Mouse (Mus musculus) heart, embryonic 10.5 days (tissue): ENCODE results near the gene Podxl. TPM values are rescaled to one million over a fixed set of nuclear protein-coding genes. Genes with fewer than 3 reads are reported as not detected.

Source experiments
- DNase-seq: peaks from one replicate; pipeline ENCODE4 v3.0.0-alpha.2; 2017; ENCODE audit warnings: low spot score
- H3K27ac ChIP-seq: fragments of 300-500 bp; sonication (generic); 2 replicates; pipeline ENCODE4 v1.5.1; 2016; ENCODE audit warnings: mild to moderate bottlenecking
- H3K27me3 ChIP-seq: fragments of 300-500 bp; sonication (generic); 2 replicates; pipeline ENCODE4 v1.6.1; 2016; ENCODE audit warnings: mild to moderate bottlenecking; ENCODE audit not compliant: poor library complexity, insufficient read depth, severe bottlenecking
- H3K36me3 ChIP-seq: fragments of 300-500 bp; sonication (generic); 2 replicates; pipeline ENCODE4 v1.6.1; 2016; ENCODE audit warnings: mild to moderate bottlenecking, moderate library complexity
- H3K4me1 ChIP-seq: fragments of 300-500 bp; sonication (generic); 2 replicates; pipeline ENCODE4 v1.6.1; 2016; ENCODE audit warnings: mild to moderate bottlenecking
- H3K4me3 ChIP-seq: fragments of 300-500 bp; sonication (generic); 2 replicates; pipeline ENCODE4 v1.5.1; 2016; ENCODE audit warnings: mild to moderate bottlenecking, moderate library complexity
- H3K9me3 ChIP-seq: fragments of 300-500 bp; sonication (generic); 2 replicates; pipeline ENCODE4 v1.6.1; 2016; ENCODE audit warnings: mild to moderate bottlenecking, moderate library complexity
- WGBS: fragments of 180-500 bp; shearing (Covaris S2); methylation state at CpG from one replicate; pipeline ENCODE4 v1.1.7; 2016; 5-methylcytosine and 5-hydroxymethylcytosine counted together
- polyA plus RNA-seq: library from polyadenylated mRNA; unstranded; fragments of >200 nt; fragmentation: Nextera tagmentation; extraction: Ambion mirVana; gene quantifications from 2 replicates; pipeline ENCODE4 v1.2.1, GENCODE M21; 2016

Gene Podxl
- polyA plus RNA-seq, 1 experiment from 2014 or later = 62.0 TPM

DNA sequence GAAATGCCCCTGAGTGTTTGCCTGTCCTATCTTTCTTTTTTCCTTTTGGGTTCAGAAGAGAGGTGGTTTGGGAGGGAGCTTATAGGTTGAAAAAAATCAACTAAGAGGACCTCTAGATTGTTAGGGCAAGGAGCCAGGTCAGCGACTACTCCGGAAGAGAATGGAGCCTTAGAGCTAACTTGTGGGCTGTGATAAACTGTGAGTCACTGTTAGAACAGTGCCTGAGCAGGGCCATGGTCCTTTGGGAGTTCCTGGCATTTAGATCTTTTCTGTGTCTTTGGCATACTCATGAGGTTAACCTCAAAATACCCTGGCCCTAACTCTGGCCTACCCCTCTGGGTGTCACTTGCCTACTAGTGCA is 45.5 kb downstream of the Podxl start:
- Histone ChIP-seq H3K27me3 (no peaks in the 10 kb centered on the region), H3K36me3 (peaks cover 28% of the 10 kb centered on the region), H3K27ac (no peak overlapping the region), H3K4me1 (peaks cover 12% of the 10 kb centered on the region; the same call in 1 of the 2 replicates), H3K9me3 (no peaks in the 10 kb centered on the region), H3K4me3 (no peak overlapping the region)
- WGBS = 67% methylated on average over 2 of the region's 2 CpGs
- DNase-seq = peak; percentile 63

DNA sequence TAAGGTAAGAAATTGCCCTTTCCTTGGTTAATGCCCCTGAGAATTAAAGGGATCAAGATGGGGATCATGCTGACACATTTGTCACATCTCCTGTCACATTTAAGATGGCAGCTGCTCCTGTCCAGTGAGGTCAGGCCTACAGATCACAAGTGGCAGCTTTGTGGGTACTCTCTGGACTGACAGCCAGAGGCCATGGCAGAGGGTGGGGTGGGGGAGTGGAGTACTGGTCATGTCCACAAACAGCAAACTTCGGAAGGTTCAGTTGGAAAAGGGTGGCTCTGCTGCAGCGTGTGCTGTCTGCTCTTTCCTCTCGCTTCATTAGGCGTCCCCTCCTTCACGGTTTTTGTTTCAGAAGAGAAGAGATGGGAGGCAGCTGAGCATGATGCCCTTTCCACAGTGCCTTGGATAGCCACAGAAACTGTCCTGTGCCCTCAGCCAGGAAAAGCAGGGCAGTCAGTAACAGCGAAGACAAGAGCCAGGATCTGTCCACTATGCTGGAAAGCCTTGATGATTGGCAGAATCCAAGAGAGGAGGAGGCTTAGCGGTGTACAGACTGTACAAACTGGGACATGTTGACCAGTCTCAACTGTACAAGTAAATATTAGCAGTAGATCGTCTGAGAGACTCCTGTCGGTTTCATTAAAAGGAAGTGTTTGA is 46.0 kb downstream of the Podxl start:
- H3K27me3 ChIP-seq = no peaks in the 10 kb centered on the region
- H3K27ac ChIP-seq = 0 out of 2 replicates have a peak overlapping the region, but pooled peaks have one; percentile 44
- 63% methylated on average over 9 of the region's 9 CpGs for WGBS
- DNase-seq = peak; percentile 73
- peaks cover 23% of the 10 kb centered on the region for H3K36me3 ChIP-seq
- H3K9me3 ChIP-seq = no peaks in the 10 kb centered on the region
- H3K4me3 ChIP-seq = no peak overlapping the region
- peaks cover 12% of the 10 kb centered on the region; the same call in 1 of the 2 replicates for H3K4me1 ChIP-seq

DNA sequence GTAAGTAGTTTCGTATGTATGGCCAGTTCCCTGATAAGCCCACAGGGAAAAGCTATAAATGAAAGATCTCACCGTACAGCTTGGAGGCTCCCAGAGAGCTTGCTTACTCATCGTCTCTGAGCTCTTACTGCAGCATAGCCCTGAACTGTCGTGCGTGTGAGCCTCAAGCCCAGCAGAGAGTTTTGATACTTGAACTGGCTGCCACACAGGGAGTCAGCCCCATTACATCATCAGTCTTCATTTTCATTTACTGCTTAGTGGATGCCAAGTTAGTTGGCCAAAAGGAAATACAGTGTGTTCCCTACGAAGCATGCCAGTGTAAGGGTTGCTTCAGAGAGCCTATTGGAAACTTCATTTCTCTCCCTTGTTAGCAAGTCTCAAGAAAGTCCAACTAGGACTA is 50.1 kb downstream of the Podxl start:
- H3K36me3 ChIP-seq = peaks cover 4% of the 10 kb centered on the region; the same call in 1 of the 2 replicates
- no peak for DNase-seq
- no peak overlapping the region for H3K4me3 ChIP-seq
- H3K9me3 ChIP-seq = no peaks in the 10 kb centered on the region
- H3K4me1 ChIP-seq = peaks cover 12% of the 10 kb centered on the region; the same call in 1 of the 2 replicates
- WGBS = 74% methylated on average over 6 of the region's 6 CpGs
- no peak overlapping the region for H3K27ac ChIP-seq
- H3K27me3 ChIP-seq = no peaks in the 10 kb centered on the region

DNA sequence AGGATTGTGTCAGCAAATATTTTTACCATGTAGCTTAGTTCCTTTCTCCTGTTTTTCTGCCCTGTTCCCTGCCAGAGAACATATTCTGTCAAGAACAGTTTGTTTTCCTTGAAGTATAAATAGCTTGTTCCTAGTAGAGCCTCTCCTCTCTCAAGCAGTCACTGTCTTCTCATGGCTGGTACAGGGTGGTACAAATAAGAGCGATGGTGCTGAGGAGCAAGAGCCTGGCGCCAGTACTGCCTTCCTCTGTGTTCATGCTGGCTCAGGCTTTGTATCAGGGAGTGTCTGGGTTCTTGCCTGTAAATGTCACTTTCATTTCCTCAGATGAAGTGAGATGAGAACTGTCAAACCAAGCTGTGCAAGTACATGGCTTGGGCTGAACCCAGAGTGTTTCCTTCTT is 61.2 kb downstream of the Podxl start:
- no peaks in the 10 kb centered on the region for H3K9me3 ChIP-seq
- peaks cover 44% of the 10 kb centered on the region for H3K36me3 ChIP-seq
- 94% methylated on average over 2 of the region's 2 CpGs for WGBS
- no peak overlapping the region for H3K27ac ChIP-seq
- no peaks in the 10 kb centered on the region for H3K4me1 ChIP-seq
- H3K27me3 ChIP-seq = no peaks in the 10 kb centered on the region
- DNase-seq = no peak
- no peak overlapping the region for H3K4me3 ChIP-seq

DNA sequence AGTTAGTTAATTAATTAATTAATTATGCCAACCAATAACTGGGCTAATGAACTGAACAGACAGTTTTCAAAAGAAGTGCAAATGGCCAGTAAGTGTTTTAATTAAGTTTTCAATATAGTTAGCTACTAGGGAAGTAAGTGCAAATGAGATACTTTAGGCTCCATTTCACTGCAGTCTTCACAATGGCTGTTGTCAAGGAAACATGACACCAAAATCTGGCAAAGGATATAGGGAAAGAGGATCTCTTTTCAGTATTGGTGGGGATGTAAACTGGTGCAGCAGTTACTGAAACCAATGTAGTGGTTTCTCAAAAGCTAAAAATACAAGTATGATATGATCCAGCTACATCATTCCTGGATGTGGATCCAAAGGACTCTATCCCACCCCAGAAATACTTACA is 63.1 kb downstream of the Podxl start:
- H3K4me1 ChIP-seq = no peaks in the 10 kb centered on the region
- H3K4me3 ChIP-seq = no peak overlapping the region
- H3K36me3 ChIP-seq = peaks cover 55% of the 10 kb centered on the region
- no peaks in the 10 kb centered on the region for H3K27me3 ChIP-seq
- DNase-seq = no peak
- H3K9me3 ChIP-seq = no peaks in the 10 kb centered on the region
- H3K27ac ChIP-seq = no peak overlapping the region

DNA sequence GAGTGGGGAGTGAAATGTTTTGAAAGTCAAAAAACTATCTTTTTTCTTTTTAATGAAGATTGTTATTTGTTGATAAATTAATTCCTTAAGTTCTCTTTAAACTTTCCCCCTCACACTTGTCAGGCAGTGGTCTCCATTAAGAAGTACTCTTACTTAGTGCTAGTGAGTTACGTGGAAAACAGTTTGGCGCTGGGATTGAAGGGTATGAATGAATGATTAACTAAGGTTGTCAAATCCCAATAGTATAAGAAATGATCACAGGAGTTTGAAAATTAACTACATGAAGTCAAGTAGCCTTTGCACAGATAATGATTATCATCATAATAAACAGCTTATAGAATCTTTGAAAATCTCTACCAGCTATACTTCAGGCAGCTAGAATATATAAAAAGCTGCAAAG is 63.5 kb downstream of the Podxl start:
- Histone ChIP-seq H3K4me1 (no peaks in the 10 kb centered on the region), H3K27ac (no peak overlapping the region), H3K36me3 (peaks cover 55% of the 10 kb centered on the region), H3K4me3 (no peak overlapping the region), H3K27me3 (no peaks in the 10 kb centered on the region), H3K9me3 (no peaks in the 10 kb centered on the region)
- no peak for DNase-seq
- WGBS = 93% methylated on average over 2 of the region's 2 CpGs

DNA sequence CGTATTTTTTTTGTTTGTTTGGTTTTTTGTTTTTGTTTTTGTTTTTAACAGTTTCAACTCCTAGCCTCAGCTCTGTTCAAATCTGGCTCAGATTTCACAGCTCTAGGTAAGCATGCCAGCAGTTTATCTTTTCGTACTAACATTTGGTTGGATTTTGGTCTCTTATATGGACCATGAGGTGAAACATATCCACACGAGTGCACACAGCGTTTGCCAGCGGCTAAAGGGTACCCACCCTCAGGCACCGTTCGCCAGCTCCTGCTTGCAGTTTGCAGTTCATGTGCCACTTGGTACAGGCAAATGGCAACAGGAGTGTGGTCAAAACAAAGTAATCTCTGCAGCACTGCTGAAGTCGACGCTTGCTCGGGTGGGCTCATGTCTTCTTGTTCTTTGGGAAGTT is 63.9 kb downstream of the Podxl start:
- no peaks in the 10 kb centered on the region for H3K27me3 ChIP-seq
- no peaks in the 10 kb centered on the region for H3K9me3 ChIP-seq
- H3K36me3 ChIP-seq = peaks cover 58% of the 10 kb centered on the region
- no peak overlapping the region for H3K4me3 ChIP-seq
- no peak for DNase-seq
- H3K27ac ChIP-seq = no peak overlapping the region
- H3K4me1 ChIP-seq = no peaks in the 10 kb centered on the region
- WGBS = 90% methylated on average over 10 of the region's 10 CpGs

DNA sequence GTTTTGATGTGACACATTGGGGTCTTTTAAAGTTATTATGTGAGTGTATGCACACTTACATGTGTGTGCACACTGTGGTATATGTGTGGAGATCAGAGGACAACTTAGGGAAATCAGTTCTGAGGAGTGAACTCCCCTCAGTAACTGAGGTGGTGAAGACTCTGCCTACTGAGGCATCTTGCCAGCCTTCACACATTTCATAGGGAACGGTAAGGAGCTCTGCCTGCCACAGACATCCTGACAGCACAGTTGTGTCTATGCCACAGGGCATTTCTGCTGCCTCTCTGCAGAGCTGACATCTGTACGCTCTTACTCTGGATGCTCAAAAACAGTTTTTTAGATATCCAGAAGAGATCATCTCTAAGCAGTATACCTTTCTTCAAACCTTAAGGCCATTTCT is 67.6 kb downstream of the Podxl start:
- H3K36me3 ChIP-seq = peaks cover 49% of the 10 kb centered on the region

DNA sequence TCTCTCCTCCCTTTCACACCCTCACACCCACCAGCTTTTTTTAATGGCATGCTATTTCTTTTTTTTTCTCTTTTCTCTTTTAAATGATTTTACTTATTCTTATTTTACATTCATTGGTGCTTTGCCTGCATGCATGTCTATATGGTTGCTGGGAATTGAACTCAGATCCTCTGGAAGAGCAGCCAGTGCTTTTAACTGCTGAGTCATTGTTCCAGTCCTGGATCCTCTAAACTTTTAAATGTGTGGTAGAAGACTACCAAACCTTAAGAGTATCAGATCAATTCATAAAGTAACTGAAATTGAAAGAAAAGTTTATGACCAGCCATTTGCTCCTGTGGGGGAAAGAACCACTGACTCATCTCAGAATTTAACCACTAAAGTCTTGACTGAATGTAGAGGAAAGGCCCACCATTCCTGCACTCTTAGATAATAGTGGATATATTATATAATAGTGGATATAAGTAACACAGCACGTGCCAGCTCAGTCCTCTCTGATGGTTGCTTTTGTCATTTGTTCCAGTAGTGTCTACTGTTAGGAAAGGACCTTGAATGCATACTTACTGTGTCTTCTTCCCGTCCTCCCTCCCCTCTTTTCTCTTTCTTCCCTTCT is 68.6 kb downstream of the Podxl start:
- H3K36me3 ChIP-seq = peaks cover 53% of the 10 kb centered on the region
- no peaks in the 10 kb centered on the region for H3K27me3 ChIP-seq
- H3K4me1 ChIP-seq = no peaks in the 10 kb centered on the region
- H3K4me3 ChIP-seq = no peak overlapping the region
- WGBS = 78% methylated on average over 2 of the region's 2 CpGs
- no peak for DNase-seq
- H3K9me3 ChIP-seq = no peaks in the 10 kb centered on the region
- no peak overlapping the region for H3K27ac ChIP-seq

More for the DNA sequence above, 67.6 kb downstream of the Podxl start:
- Histone ChIP-seq H3K27ac (no peak overlapping the region), H3K4me3 (no peak overlapping the region), H3K4me1 (no peaks in the 10 kb centered on the region), H3K9me3 (no peaks in the 10 kb centered on the region), H3K27me3 (no peaks in the 10 kb centered on the region)
- DNase-seq = no peak
- 88% methylated on average over 2 of the region's 2 CpGs for WGBS

DNA sequence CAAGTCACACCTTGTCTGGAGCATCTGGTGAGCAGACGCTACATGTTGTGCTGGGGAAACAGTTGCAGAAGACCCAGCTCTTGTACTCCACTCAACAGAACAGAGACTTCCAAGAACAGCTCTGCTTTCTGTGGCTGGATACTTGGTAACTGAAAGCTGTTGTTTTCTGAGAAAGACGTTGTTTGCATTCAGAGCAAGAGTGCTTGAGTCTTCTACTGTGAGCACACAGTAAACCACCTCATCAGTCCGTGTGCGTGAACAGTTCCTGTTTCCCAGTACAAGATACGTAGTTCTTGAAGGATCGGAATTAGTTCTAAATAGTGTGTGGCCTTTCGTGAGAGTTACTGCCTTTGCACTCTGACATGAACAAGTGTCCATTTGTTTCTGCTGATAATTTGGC is 73.8 kb downstream of the Podxl start:
- Histone ChIP-seq H3K4me1 (no peaks in the 10 kb centered on the region), H3K9me3 (no peaks in the 10 kb centered on the region), H3K36me3 (peaks cover 44% of the 10 kb centered on the region), H3K27me3 (no peaks in the 10 kb centered on the region), H3K4me3 (no peak overlapping the region), H3K27ac (no peak overlapping the region)
- WGBS = 90% methylated on average over 7 of the region's 7 CpGs
- no peak for DNase-seq

DNA sequence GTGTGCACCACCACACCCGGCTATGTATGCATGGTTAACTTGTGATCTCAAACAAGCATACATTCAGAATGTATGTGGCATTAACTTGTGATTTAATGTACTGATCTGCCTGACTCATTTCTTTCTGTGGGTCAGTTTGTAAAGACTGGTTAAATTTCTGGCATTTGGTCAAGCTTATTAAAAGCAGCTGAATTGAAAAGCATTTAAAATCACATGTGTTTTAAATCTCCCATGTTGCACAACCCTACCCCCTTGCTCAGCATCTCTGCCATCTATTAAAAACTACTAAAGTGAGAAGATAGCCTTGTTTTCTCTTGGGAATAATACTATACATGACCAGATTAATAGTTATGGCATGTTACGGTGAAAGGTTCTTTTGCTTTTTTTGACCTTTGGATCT is 77.2 kb downstream of the Podxl start:
- WGBS = 97% methylated on average over 2 of the region's 2 CpGs
- Histone ChIP-seq H3K27me3 (no peaks in the 10 kb centered on the region), H3K27ac (no peak overlapping the region), H3K4me1 (no peaks in the 10 kb centered on the region), H3K9me3 (no peaks in the 10 kb centered on the region), H3K36me3 (peaks cover 32% of the 10 kb centered on the region), H3K4me3 (no peak overlapping the region)
- no peak for DNase-seq

DNA sequence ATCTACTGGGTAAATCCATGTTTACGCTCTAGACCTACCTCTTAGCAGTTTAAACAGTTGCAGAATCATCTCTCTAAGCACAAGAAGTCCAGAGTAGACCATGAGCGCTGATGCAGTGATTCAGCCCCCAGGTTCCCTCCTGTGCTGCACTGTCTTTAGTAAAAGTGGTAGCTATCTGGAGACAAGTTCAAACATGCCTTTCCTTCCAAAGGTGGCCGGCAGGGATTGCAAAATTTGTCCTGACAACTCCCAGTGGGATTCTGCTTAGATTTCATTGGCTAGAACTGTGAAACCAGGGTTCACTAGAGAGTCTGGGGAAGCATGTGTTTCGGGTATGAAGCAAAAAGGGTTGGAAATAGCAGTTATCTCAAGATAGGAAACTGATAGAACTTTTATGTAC is 83.8 kb downstream of the Podxl start:
- 87% methylated on average over 4 of the region's 4 CpGs for WGBS
- no peak for DNase-seq
- Histone ChIP-seq H3K36me3 (peaks cover 24% of the 10 kb centered on the region), H3K9me3 (no peaks in the 10 kb centered on the region), H3K27ac (no peak overlapping the region), H3K4me3 (no peak overlapping the region), H3K4me1 (no peaks in the 10 kb centered on the region), H3K27me3 (no peaks in the 10 kb centered on the region)

DNA sequence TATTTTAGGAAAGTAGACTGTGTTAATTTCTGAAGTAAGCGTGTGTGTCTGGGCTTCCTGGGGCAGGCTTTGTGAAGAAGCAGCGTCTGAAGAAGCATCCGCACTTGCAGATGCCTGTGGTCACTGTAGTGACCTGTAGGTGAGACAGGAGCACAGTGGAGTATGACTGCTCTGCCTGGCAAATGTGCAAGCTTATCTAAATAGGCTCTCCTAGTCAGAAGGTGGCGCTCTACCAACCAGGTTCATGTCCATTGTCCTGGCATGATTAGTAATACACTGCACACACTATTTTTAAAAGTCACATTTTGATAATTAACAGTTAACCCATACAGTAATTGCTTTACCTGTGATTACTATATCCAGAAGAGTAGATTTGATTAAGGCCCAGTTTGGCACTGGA is 85.6 kb downstream of the Podxl start:
- WGBS = 66% methylated on average over 4 of the region's 4 CpGs
- Histone ChIP-seq H3K27me3 (no peaks in the 10 kb centered on the region), H3K4me1 (no peaks in the 10 kb centered on the region), H3K9me3 (no peaks in the 10 kb centered on the region), H3K4me3 (no peak overlapping the region), H3K36me3 (peaks cover 37% of the 10 kb centered on the region), H3K27ac (no peak overlapping the region)
- DNase-seq = no peak
